Mouse (Mus musculus): ENCODE results near the gene Cstf2.

Cstf2 gene

DNA sequence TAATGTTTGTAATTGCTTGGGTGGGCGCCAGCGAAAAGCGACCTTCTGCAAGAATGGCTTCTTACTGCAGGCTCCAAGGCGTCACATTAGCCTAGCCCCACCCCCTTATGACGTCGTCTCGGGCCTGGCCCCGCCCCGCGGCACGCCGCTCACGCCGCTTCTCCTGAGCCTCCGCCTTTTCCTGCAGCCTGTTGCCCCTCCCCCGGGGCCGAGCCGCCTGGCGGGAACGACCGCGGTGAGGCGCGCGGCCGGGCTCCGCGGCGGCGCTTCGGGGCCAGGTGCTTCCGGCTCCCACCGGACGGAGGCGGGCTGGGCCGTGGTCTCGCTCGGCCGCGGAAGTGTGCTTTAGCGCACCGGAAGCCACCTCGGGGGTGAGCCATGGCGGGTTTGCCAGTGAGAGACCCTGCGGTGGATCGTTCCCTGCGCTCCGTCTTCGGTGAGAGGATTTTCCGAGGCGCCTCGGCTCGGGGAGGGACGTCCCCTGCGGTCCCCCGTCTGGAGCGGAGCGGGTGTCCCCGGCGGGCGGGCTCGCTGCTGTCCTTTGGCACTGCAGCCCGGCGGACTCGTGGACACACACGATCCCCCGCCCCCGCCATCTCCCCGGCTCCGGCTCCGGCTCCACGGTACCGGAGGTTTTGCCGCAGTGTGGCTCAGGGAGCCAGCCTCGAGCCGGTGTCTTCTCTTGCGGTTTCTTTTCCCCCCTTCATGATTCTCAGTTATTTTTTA lies at the start of gene Cstf2:
Gene Cstf2, plus strand, starts transcription at position 201 of the 726 bp plus-strand sequence.
- peak; percentile 89 for DNase-seq (ENCODE audit: low read depth, low spot score)

DNA sequence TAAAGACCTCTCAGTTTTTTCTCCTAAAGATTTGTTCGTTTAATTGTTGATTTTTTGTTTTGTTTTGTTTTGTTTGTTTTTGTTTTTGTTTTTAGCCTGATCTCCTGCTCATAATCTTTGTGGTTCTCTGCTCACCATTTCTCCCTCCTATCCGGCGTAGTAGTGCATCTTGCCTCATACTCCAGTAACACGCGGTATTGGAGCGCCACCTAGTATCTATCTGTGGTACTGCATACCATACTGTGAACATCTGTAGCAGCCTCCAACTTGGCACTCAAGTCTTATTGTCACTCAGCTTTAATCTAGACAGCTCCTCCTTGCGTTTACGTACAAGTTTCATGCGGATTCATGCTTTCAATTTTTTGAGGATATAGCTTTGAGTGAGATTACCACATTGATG lies 40.0 kb upstream of the Cstf2 start:
- peak; percentile 57 for DNase-seq (ENCODE audit: low read depth, low spot score)

DNA sequence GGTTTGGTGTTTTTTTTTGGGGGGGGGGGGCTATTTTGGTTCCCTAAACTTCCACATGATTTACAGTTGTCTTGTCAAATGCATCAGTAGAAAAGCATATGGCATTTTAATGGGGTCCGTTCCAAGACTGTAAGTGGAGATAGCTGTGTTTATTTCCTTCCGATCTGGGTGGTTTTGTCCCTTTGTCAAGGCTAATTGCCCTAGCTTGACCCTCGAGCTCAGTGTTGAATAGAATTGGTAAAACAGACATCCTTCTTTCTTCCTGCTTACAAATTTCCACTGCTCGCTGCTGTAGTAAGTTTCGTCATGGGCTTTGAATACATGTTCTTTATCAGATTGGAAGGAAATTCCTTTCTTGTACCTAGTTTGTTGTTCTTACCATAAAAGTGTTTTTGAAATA lies 38.3 kb upstream of the Cstf2 start:
- DNase-seq (ENCODE audit: low read depth, low spot score), result no peak

DNA sequence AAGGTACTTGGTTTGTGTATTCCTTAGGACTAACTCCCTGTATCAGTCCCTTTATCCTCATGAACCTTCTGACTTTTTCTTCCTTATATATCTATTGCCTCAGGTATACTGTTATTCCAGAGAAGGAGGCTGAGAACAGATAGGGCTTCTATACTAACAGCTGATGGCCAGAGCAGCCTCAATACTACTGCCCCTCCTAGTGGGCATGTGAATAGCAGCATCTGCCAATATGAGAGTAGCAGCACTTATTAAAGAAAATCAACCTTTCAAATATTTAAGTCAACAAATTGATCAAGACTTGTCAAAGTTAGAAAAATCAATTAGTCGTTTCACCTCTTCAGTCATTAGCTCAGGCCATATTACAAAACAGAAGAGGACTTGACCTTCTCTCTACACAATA lies 10.0 kb upstream of the Cstf2 start:
- DNase-seq (ENCODE audit: low read depth, low spot score), result no peak

DNA sequence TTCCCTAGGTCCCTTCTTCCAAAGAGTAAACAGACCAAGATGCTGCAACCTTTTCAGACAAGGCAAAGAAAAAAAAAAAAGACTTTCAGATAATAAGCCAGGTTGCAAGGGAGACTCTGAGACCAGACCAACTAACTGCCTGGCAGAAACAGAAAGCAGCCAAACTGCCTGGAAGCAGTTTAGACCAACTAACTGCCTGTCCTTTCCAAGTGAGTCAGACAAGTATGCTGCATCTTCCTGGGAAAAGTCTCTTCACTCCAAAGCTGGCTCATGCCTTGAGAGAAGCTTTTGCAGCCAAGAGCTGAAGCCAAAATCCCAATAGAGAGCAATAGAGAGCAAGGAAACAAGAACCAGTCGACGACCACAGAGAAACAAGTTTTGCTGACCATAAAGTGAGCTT lies 2.1 kb upstream of the Cstf2 start:
- DNase-seq (ENCODE audit: low read depth, low spot score), result no peak

DNA sequence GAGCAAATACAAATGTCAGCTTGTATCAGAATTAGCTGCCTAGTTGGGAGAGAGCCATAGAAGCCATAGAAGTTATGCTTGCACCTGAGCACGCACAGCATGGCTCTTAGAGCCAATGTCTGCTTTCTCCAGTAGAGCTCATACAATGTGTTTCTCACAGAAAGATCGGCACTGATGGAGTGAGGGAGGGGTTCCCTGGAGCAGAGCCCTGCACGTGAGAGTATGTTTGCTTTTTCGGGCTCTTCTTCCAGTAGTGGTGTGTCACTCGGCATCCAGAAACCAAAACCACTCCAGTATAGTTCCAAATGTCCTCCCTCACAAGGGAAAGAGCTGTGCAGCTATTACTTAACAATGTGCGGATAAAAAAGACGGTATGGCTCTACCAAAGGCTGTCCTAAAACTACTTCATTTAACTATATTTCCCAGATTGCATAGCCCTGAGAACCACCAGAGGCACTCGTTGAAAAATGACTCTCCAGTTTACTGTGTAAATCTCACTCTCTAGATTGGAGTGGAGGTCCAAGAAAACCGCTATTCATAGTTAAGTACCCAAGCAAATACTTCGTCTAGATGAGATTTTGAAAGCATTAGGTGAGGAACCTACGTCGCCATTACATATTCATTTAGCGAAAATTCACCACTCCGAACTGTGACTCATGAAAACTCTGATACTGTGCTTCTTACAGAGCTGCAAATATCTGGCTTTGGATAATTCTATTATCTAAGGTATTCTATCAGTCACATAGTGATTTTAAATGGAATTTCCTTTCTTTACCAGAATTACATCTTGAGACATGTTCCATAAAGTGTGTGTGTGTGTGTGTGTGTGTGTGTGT lies 729 bp upstream of the Cstf2 start:
- DNase-seq (ENCODE audit: low read depth, low spot score), result no peak

DNA sequence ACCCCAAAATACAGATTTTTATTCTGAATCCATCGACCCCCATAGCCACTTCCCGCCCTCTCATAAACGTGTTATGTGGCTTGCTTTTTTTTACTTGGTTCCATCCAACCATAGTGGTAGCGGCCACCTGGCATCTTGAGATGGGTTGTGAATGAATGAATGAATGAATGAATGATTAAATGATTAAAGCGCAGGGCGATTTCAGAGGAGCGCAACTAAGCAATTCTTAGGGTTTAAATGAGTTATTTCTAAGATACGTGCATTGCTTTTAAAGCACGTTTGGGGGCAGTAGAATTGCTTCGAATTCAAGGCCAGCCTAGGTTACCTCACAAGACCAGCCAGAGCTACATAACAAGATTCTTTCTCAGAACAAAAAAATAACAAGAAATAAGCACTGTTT lies 777 bp downstream of the Cstf2 start:
- DNase-seq (ENCODE audit: low read depth, low spot score), result no peak

DNA sequence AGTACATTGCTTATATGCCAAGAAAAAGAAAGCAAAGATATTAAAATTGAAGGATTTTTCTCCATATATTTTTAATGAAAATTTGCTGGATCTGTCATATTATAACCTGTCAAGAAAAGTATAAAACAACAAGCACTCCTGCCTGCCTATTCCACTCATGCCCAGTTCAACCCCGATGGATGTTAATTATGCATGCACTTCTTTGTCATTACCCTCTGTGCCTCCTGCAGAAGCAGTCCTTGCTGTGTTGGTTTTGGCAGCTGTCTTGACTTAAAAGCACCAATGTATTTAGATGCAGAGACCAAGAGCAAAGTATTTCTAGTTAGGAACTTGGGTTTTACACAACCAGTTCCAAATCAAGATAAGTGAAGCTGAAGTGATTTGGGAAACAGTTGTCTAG lies 26.5 kb downstream of the Cstf2 start:
- DNase-seq (ENCODE audit: low read depth, low spot score), result no peak

DNA sequence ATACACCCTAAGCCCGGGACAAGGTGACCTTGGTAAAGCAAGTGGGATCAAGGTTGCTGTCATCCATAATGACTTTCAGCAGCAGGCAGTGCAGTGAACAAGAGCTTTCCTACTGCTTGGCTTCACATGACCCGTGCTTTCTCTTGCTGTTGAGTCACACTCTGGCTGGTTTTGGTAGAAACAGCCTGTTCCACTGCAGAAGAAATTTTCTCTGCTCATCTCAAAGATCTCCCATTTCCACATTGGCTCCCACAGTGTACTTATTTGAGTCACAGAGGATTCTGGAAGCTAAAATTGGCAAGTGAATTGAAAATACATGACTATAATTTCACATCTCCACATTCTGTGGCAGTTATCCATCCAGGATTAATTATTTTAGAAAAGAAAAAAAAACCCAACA lies 43.7 kb downstream of the Cstf2 start:
- no peak for DNase-seq (ENCODE audit: low read depth, low spot score)

DNA sequence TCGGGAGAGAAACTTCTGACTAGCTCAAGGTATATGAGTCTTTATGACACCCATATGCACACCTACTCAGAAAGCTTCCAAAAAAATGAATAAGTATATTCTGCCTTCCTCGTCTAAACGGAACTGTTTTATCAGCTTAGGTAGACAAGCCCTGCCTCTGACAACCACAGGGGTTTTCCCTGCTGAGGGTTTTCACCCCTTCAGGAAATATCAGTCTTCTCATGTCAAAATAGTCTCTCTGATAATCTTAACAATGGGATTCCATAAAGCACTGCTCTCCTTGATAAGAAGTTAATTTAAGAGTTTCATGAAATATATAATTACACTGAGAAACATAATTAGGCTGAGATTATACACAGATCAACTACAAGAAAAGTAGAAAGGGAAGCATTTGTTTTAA lies 52.8 kb downstream of the Cstf2 start:
- DNase-seq (ENCODE audit: low read depth, low spot score), result no peak

DNA sequence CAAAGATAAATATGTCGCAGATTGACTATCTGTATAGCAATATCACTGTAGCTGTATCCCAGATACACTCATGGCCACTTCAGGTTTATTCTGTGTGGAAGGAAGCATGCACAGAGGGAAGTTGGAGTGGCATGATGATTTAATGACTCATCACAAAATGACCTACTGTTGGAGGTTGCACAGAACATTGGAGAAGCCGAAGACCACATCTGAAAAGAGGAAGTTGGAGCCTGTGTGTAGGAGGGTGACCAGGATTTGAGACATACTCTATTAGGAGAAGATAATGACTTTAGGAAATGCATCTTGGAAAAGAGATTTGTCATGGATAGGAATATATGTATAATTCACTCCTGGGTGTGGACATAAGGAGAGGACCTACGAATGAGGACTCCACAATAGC lies 57.4 kb downstream of the Cstf2 start:
- DNase-seq (ENCODE audit: low read depth, low spot score), result no peak

DNA sequence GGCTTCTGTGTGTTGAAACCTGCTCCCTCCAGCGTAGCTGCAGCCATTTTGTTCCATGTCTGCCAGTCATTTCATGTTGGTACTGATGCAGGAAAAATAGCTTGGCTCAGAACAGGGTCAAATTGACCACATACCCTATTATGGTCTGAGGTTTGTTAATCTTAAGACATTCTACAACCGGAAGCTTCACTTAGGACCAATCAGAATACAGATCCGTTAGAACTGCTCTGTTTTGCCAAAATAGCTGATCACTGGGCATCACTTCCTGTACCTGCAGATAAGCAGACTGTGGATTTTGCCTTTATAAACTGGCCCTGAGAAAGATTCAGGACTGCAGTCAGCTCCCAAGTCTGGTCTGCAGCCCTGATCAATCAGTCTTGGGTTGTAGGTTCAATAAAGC lies 69.6 kb downstream of the Cstf2 start:
- no peak for DNase-seq (ENCODE audit: low read depth, low spot score)

DNA sequence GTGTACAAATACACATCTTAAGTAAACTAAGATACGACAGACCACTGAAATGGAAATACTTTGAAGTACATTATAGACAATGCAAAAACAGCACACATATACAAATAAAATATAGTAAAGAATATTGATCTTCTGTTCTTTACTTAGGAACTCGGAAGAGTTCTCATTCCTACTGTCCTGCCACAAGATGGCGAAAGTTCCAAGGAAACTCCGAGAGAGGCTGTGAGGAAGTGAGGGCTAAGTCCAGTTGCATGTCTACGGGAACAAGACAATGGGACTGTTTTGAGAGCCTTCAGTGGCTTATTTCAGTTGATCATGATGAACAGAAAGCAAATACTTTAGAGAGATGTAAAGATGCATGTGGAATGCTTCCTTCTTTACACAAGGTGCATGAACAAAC lies 73.3 kb downstream of the Cstf2 start:
- DNase-seq (ENCODE audit: low read depth, low spot score), result peak; percentile 20

DNA sequence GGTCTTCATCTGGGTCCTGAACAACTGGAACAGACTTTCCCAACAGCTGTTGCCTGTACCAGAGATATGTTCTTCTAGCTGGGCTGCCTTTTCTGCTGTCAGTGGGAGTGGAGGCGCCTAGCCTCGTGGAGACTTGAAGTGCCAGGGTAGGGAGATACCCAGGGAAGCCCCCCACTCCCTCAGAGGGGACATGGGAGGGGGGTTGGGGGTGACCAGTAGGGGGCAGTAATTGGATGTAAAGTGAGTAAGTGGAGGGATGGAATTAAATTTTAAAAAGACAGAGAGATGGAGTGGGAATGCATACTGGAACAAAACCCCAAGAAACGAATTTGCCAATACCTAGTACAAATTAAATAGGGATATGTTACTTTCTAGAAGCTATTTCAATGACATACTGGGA lies 74.8 kb downstream of the Cstf2 start:
- peak; percentile 3 for DNase-seq (ENCODE audit: low read depth, low spot score)
